Mouse (Mus musculus): ENCODE data around the gene Numbl.

Gene Numbl

GRCm38 (mm10) chr7:27295956-27296355 lies 37.7 kb downstream of the Numbl start:
- no peak for DNase-seq (ENCODE audit: low read depth, low spot score)

GRCm38 (mm10) chr7:27296518-27296917 lies 38.3 kb downstream of the Numbl start:
- DNase-seq (ENCODE audit: low read depth, low spot score): no peak

- no peak for DNase-seq (ENCODE audit: low read depth, low spot score)
Measured at GRCm38 (mm10) chr7:27298033-27298610, 39.9 kb downstream of the Numbl start.

- DNase-seq (ENCODE audit: low read depth, low spot score): no peak
Measured at GRCm38 (mm10) chr7:27298816-27299215, 40.6 kb downstream of the Numbl start.

- no peak for DNase-seq (ENCODE audit: low read depth, low spot score)
Measured at GRCm38 (mm10) chr7:27300351-27300750, 42.1 kb downstream of the Numbl start.

GRCm38 (mm10) chr7:27300801-27301200 lies 42.6 kb downstream of the Numbl start:
- DNase-seq (ENCODE audit: low read depth, low spot score): no peak

GRCm38 (mm10) chr7:27302172-27302571 lies 43.9 kb downstream of the Numbl start:
- peak; percentile 71 for DNase-seq (ENCODE audit: low read depth, low spot score)

- no peak for DNase-seq (ENCODE audit: low read depth, low spot score)
Measured at GRCm38 (mm10) chr7:27305091-27305730, 47.0 kb downstream of the Numbl start.

- DNase-seq (ENCODE audit: low read depth, low spot score): no peak
Measured at GRCm38 (mm10) chr7:27306161-27307160, 48.2 kb downstream of the Numbl start.

GRCm38 (mm10) chr7:27307551-27307950 lies 49.3 kb downstream of the Numbl start:
- no peak for DNase-seq (ENCODE audit: low read depth, low spot score)

- no peak for DNase-seq (ENCODE audit: low read depth, low spot score)
Measured at GRCm38 (mm10) chr7:27308821-27309549, 50.8 kb downstream of the Numbl start.

- DNase-seq (ENCODE audit: low read depth, low spot score): no peak
Measured at GRCm38 (mm10) chr7:27309832-27310231, 51.6 kb downstream of the Numbl start.

GRCm38 (mm10) chr7:27310306-27310705 lies 52.1 kb downstream of the Numbl start:
- DNase-seq (ENCODE audit: low read depth, low spot score): no peak

GRCm38 (mm10) chr7:27310996-27311535 lies 52.8 kb downstream of the Numbl start:
- no peak for DNase-seq (ENCODE audit: low read depth, low spot score)

- no peak for DNase-seq (ENCODE audit: low read depth, low spot score)
Measured at GRCm38 (mm10) chr7:27311651-27312284, 53.5 kb downstream of the Numbl start.

GRCm38 (mm10) chr7:27314393-27314792 lies 56.2 kb downstream of the Numbl start:
- DNase-seq (ENCODE audit: low read depth, low spot score): no peak

- no peak for DNase-seq (ENCODE audit: low read depth, low spot score)
Measured at GRCm38 (mm10) chr7:27315958-27316357, 57.7 kb downstream of the Numbl start.

- no peak for DNase-seq (ENCODE audit: low read depth, low spot score)
Measured at GRCm38 (mm10) chr7:27319411-27319810, 61.2 kb downstream of the Numbl start.

- no peak for DNase-seq (ENCODE audit: low read depth, low spot score)
Measured at GRCm38 (mm10) chr7:27322291-27322690, 64.1 kb downstream of the Numbl start.

- no peak for DNase-seq (ENCODE audit: low read depth, low spot score)
Measured at GRCm38 (mm10) chr7:27323001-27323400, 64.8 kb downstream of the Numbl start.

- no peak for DNase-seq (ENCODE audit: low read depth, low spot score)
Measured at GRCm38 (mm10) chr7:27324161-27324560, 65.9 kb downstream of the Numbl start.

All from forelimb bud, embryonic 11.5 days (tissue).